Mouse (Mus musculus) embryonic stem cell, embryonic (primary cell): ENCODE measurements at regions not wholly inside any gene's neighbourhood (a gene's known extent, or its start where the extent isn't known, plus 50 kb on each side); places are given as distances from the start of the nearest gene placed in this dataset.

Source experiments
- CTCF ChIA-PET, 4 experiments: fragments of 300-600 bp in 2 of 4; fragments of 350-600 bp in 2 of 4; sonication (Branson Sonifier 250); formaldehyde crosslinking; loops; one replicate each; lab custom pipeline; 2022; ENCODE audit warnings: inconsistent platforms in 2 of 4; lab: Charles Lee
- POLR2A ChIA-PET, 4 experiments: fragments of 300-600 bp in 2 of 4; fragments of 350-600 bp in 2 of 4; sonication (Branson Sonifier 250); formaldehyde crosslinking; loops; one replicate each; lab custom pipeline; 2022; ENCODE audit warnings: antibody characterized with exemption in 4 of 4, inconsistent platforms in 1 of 4; lab: Charles Lee

DNA sequence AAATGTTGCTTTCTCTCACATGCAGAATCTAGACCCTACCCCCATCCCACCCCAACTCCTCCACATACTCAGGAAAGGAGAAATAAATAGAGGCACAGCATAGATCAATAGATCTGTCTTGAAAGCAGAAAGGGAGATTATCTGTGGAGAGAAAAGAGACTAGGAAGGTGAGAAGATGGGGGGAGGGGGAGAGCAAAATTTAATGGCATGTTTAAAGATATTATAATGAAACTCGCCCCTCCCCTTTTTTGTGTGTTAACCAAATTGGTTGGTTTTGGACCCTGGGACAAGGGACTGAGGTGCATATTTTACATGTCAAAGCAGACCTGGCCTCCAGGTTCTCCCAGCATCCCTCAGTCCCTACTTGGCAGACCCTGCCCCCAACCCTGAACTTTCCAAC, 573.9 kb downstream of the Tmem132b start:
- CTCF ChIA-PET = no interaction called here
- POLR2A ChIA-PET = no interaction called here

GRCm38 (mm10) chr5:126107020-126107419, 575.4 kb downstream of the Tmem132b start:
- CTCF ChIA-PET = interaction anchor here in 1 of 4 experiments (0.8 kb wide), 1 partner anchor 91 kb away, joined by 5 read pairs; no protein-coding TSS in a partner anchor
- POLR2A ChIA-PET = interaction anchor here in 2 of 4 experiments (0.6 to 0.7 kb wide), 3 partner anchors 69 to 810 kb away, joined by 3 read pairs; no protein-coding TSS in a partner anchor

DNA sequence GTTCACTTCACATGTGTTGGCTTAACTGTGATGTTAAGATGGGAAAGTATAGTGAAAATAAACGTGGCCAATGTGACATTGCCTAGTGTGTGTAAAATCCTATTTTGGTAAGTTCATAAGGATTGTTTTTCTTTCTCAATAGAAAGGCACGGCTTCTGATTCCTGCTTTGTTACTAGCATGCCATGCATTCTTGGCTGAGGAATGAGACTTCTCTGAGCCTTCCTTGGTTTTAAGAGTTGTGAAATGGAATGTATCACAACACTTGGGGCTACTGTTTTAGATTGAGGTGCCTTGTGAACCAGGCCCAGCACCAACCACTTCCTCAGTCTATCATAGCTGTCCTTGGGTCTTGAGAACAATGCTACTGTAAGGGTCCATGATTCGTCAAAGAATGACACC, 577.3 kb downstream of the Tmem132b start:
- POLR2A ChIA-PET = interaction anchor here in 1 of 4 experiments (0.5 kb wide), 1 partner anchor 11 kb away, joined by 4 read pairs; no protein-coding TSS in a partner anchor
- CTCF ChIA-PET = no interaction called here

DNA sequence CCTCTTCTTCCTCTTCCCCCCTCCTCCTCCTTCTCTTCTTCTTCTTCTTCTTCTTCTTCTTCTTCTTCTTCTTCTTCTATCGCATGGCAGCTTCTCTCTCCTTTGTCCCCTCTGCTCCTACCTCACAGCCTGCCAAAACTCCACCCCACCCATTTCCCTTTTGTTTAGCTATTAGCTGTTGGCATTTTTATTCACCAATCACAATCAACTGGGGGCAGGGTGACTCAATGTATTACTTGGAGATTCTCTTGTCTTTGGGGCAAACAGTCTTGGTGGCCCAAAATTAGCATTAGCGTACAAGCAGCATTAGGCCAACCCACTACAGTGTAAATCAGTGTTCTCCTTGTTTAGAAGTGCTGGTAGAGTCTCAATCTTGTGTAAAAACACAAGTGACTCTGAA, 585.7 kb downstream of the Tmem132b start:
- ChIA-PET CTCF (interaction anchor here in 2 of 4 experiments (0.6 kb wide), 2 partner anchors 452 to 529 kb away, joined by 6 to 8 read pairs; no protein-coding TSS in a partner anchor), POLR2A (interaction anchor here in 2 of 4 experiments (0.6 to 1.0 kb wide), 3 partner anchors 11 to 17 kb away, joined by 3 to 12 read pairs (median 7); no protein-coding TSS in a partner anchor)

GRCm38 (mm10) chr5:126117906-126118521, 586.4 kb downstream of the Tmem132b start:
- ChIA-PET CTCF (no interaction called here), POLR2A (no interaction called here)

- CTCF ChIA-PET = no interaction called here
- POLR2A ChIA-PET = no interaction called here
These were observed 587.2 kb downstream of the Tmem132b start for GRCm38 (mm10) chr5:126118731-126119130.

- POLR2A ChIA-PET = no interaction called here
- CTCF ChIA-PET = interaction anchor here in 1 of 4 experiments (0.6 kb wide), 1 partner anchor 129 kb away, joined by 3 read pairs; no protein-coding TSS in a partner anchor
These were observed 591.6 kb downstream of the Tmem132b start for GRCm38 (mm10) chr5:126123216-126123615.

DNA sequence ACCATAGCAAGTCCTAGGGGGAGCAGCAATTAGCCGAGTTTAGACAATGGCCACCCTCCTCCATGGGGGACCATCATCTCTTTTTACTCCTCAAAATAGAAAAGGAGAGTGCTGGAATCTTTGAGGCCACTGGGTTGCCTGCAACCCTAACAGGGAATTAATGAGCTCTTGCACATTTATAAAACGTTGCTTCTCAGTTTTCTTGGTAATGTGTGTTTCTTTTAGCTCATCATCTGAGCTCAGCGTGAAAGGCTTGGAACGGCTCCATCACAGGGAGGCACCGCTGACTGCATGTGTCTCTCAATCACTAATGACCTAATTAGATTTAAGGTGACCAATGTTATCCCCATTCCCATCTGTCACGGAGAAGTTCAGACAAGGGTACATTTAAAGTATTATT, 595.9 kb downstream of the Tmem132b start:
- POLR2A ChIA-PET = no interaction called here
- CTCF ChIA-PET = no interaction called here

- ChIA-PET POLR2A (no interaction called here), CTCF (interaction anchor here in 1 of 4 experiments (1.3 kb wide), 1 partner anchor 14 kb away, joined by 3 read pairs; no protein-coding TSS in a partner anchor)
These were observed 617.3 kb downstream of the Tmem132b start for GRCm38 (mm10) chr5:126148908-126149307.

DNA sequence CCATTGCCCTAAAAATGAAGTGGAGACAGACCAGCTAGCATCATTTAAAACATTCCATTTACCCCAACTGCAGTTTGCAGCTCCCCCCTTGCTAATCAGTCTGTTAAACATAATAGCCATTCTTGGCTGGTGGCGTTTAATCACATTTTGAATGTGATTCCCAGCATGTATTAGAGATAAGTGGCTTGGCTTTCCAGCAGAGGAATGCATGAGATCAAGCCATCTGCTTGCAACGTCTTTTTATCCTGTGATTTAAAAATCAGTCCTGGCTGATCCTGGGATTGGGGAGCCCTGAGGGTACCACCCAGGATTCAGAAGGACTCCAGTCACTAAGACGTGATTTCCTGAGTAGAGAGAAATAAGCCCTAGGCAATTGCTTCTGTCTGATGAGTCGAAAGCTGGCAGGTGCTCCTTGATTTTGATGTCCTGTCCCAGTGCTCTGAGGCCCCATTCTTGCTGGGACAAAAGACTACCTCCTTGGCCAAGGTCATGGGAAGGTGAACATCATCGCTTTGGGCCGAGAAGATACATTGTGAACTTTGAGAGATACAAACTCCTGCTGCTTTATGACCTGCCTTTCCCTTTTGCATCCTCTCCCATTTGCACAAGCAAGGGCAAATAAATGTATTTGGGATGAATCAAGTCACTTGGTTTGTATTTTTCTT, 623.8 kb downstream of the Tmem132b start:
- POLR2A ChIA-PET = no interaction called here
- CTCF ChIA-PET = interaction anchor here in 1 of 4 experiments (0.5 kb wide), 1 partner anchor 580 kb away, joined by 3 read pairs; no protein-coding TSS in a partner anchor

- ChIA-PET CTCF (no interaction called here), POLR2A (no interaction called here)
These were observed 654.5 kb downstream of the Tmem132b start for GRCm38 (mm10) chr5:126186111-126186510.

- ChIA-PET CTCF (interaction anchor here in 1 of 4 experiments (0.6 kb wide), 1 partner anchor 192 kb away, joined by 3 read pairs; no protein-coding TSS in a partner anchor), POLR2A (no interaction called here)
These were observed 668.3 kb downstream of the Tmem132b start for GRCm38 (mm10) chr5:126199876-126200275.

- ChIA-PET POLR2A (interaction anchor here in 1 of 4 experiments (0.6 kb wide), 1 partner anchor 29 kb away, joined by 4 read pairs; no protein-coding TSS in a partner anchor), CTCF (interaction anchor here (0.5 to 1.3 kb wide), 9 partner anchors 18 to 317 kb away, joined by 3 to 7 read pairs (median 3); no protein-coding TSS in a partner anchor)
These were observed 670.0 kb downstream of the Tmem132b start for GRCm38 (mm10) chr5:126201535-126201934.

DNA sequence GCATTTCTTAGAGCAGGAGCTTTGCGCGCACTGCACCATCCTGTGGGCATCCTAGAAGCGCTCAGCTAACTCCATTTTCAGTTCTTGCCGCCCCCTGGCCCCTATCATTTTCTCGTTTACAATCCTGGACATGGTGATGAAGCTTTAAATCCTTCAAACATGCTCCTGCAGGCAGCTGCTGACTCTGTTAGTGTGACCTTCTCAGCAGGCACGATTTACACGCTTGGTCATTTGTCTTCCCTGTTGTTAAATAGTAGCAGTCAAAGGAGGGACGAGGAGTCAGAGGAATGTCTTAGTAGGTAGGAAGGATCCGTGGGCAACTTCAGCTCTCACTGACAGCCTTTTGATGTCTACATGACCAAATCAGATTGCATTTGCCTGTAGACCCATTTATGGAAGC, 670.4 kb downstream of the Tmem132b start:
- POLR2A ChIA-PET = interaction anchor here in 1 of 4 experiments (0.6 kb wide), 1 partner anchor 28 kb away, joined by 4 read pairs; no protein-coding TSS in a partner anchor
- CTCF ChIA-PET = interaction anchor here (0.5 to 1.3 kb wide), 9 partner anchors 18 to 317 kb away, joined by 3 to 7 read pairs (median 3); no protein-coding TSS in a partner anchor

DNA sequence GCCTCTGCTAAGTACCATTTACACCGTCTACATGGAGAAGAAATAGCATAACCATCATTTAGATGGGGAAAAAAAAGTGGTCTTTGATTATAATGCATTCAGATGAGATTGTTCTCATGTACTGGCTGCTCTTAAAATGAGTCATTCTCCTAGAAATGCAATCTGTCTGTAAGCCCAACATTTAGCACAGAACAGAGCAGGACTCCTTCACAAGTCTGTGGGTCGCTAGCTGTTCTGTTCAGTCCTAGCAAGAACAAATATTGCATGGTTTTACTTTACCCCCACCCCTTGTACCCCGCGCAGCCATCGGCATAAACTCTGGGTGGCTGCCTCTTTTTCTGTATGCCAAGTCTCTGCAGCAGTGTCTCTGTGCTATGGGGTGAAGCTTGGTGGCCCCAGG, 685.4 kb downstream of the Tmem132b start:
- ChIA-PET CTCF (interaction anchor here in 1 of 4 experiments (0.6 kb wide), 1 partner anchor 176 kb away, joined by 5 read pairs; no protein-coding TSS in a partner anchor), POLR2A (no interaction called here)

DNA sequence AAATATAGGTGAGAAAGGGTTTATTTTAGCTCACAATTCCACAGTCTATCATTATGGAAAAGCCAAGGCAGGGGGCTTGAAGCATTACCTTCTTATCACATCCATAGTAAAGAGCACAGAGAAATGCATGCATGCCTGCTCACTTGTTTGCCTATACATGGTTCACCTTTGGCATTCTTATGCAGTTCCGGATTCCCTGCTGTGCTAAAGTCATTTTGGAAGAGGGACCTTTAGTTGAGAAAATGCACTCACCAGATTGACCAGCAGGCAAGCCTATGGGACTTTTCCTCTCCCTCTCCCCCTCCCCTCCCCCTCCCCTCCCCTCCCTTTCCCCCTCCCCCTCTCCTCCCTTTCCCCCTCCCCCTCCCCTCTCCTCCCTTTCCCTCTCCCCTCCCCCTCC, 686.2 kb downstream of the Tmem132b start:
- POLR2A ChIA-PET = no interaction called here
- CTCF ChIA-PET = interaction anchor here in 1 of 4 experiments (0.6 kb wide), 1 partner anchor 175 kb away, joined by 5 read pairs; no protein-coding TSS in a partner anchor

DNA sequence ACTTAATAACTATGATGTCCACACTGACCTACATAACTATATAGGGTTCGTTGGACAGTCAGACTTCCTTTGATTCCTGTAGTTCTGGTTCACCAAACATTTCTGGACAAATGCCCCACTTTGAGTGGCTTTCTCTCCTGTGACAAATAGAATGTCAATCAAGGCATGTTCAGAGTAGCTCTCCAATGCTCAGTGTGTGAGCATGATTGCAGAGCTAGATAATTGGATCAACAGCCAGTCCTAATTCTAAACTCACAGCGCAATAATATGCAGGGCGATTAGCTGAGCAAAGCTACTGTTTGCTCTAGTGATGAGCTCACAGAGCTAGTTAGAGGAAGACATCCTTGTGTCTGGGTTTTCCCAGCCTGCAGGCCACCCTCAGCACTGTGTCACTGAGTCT, 692.1 kb downstream of the Tmem132b start:
- POLR2A ChIA-PET = interaction anchor here in 1 of 4 experiments (0.6 kb wide), 1 partner anchor 19 kb away, joined by 3 read pairs; no protein-coding TSS in a partner anchor
- CTCF ChIA-PET = no interaction called here

DNA sequence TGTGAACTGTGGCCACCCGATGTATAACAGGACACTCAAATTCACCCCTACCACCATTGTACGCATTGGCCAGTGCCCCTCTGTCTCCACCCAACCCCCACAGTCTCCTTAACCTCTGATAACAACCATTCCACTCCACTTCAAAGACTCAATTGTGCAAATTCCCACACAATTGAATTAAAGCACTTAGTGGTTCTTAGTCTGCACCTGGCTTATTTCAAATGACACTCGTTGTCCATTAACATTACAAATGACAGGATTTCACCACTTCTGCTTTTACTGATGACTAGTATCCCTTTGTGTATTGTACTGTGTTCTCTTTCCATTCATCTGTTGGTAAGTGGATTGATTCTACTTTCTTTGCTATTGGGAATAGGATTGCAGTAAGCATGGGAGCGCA, 699.2 kb downstream of the Tmem132b start:
- CTCF ChIA-PET = interaction anchor here in 2 of 4 experiments (0.6 to 0.7 kb wide), 2 partner anchors 85 to 1331 kb away, joined by 3 read pairs; no protein-coding TSS in a partner anchor

DNA sequence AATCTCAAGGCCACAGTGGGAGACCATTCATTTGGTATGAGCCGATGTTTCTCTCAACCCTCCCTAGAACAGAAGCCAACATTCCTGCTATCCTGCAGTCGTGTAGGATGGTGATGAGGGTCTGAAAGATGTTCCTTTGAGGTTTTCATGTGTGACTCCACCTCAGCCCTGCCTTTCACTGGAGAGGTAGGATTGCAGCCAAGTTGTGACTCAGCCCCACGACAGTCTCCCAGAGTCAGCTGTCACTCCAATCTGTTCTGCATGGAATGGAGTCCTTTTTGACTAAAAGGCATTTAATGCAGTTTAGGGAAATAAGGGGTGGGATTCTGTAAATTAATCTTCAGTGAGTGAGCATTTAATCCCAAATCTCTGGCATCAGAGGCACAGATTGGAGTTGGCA, 706.5 kb downstream of the Tmem132b start:
- ChIA-PET CTCF (no interaction called here), POLR2A (no interaction called here)

More for the DNA sequence above, 699.2 kb downstream of the Tmem132b start:
- POLR2A ChIA-PET = no interaction called here
